Comparison of ENCODE assay signal across 16 mouse cellular contexts in the genomic region with DNA sequence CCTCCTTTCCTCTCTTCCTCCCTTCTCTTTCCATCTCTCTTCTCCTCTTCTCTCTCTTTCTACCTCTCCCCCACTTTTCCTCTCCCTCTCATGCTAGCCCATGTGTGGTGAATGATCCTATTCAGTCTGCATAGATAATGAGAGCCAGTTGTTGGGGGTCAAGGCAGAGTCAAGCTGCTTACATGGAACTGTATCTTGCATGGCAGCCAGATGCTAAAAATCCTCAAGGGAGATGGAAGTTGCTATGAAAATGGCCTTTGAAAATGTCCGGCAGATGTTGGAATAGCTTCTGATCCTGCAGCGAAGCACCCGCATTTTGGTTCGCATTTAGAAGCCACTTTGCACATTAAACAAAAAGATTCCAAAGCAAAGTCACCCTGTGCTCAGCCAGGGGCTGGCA.
DNase-seq lines count a peak whose midpoint lies in the region; ATAC-seq and TF ChIP-seq lines count a peak whose summit lies in the region.
"Had no signal": no experiment of that assay in that cellular context is flagged by ENCODE, and none has a peak within 500 bp of the region (broad histone marks: within the 10 kb centered on the region; RNA-seq: fewer than 3 reads in every experiment).

No protein-coding gene starts in this region.

- DNase-seq in midbrain, embryonic 10.5 days (ENCODE audit: low spot score) = no peak
- DNase-seq in embryonic facial prominence, embryonic 14.5 days (ENCODE audit: low spot score) = peak; percentile 85
- peak; percentile 28 for DNase-seq in limb, embryonic 14.5 days (ENCODE audit: low spot score)
- no peak for DNase-seq in kidney, adult 18-20 months
- no peak for DNase-seq in layer of hippocampus, adult 2 months (ENCODE audit: low spot score in 2 of 2)
- no peak for DNase-seq in adrenal gland, postnatal 14 days
- DNase-seq: adrenal gland, postnatal 25 days; cerebellum, adult 8-10 months; gastrocnemius, postnatal 14 days; heart, postnatal 14 days; lung, postnatal 10 days; right cerebral cortex, adult 18-20 months had no signal

- no peaks in the 10 kb centered on the region for H3K4me1 ChIP-seq in midbrain, embryonic 15.5 days
- peaks cover 11% of the 10 kb centered on the region for H3K4me1 ChIP-seq in midbrain, embryonic 10.5 days
- no peaks in the 10 kb centered on the region for H3K4me1 ChIP-seq in embryonic facial prominence, embryonic 14.5 days (ENCODE audit: control insufficient read depth, insufficient read depth, low read length)
- no peaks in the 10 kb centered on the region for H3K4me1 ChIP-seq in limb, embryonic 14.5 days (ENCODE audit: control insufficient read depth, insufficient read depth, low read length)
- H3K4me1 ChIP-seq: kidney, embryonic 15.5 days had no signal

- no peak overlapping the region for H3K27ac ChIP-seq in midbrain, embryonic 15.5 days
- no peak overlapping the region for H3K27ac ChIP-seq in midbrain, embryonic 10.5 days (replicated peaks)
- no peak overlapping the region for H3K27ac ChIP-seq in embryonic facial prominence, embryonic 14.5 days (replicated peaks; ENCODE audit: low read depth, low read length)
- H3K27ac ChIP-seq in limb, embryonic 14.5 days (replicated peaks; ENCODE audit: low read depth, low read length) = no peak overlapping the region
- no peak overlapping the region for H3K27ac ChIP-seq in layer of hippocampus, adult 2 months
- H3K27ac ChIP-seq: kidney, embryonic 15.5 days; limb, embryonic 12.5 days had no signal

- no peak overlapping the region for H3K9ac ChIP-seq in midbrain, embryonic 15.5 days
- H3K9ac ChIP-seq in embryonic facial prominence, embryonic 14.5 days (ENCODE audit: low read depth, low read length) = no peak overlapping the region
- H3K9ac ChIP-seq in limb, embryonic 14.5 days (ENCODE audit: low read depth, low read length, severe bottlenecking) = no peak overlapping the region
- H3K9ac ChIP-seq: kidney, embryonic 15.5 days; limb, embryonic 12.5 days had no signal

- no peak overlapping the region for H3K4me2 ChIP-seq in midbrain, embryonic 15.5 days
- H3K4me2 ChIP-seq in embryonic facial prominence, embryonic 14.5 days (ENCODE audit: low read depth, low read length) = peak overlapping the region; percentile 2; the same call in 1 of the 2 replicates
- no peak overlapping the region for H3K4me2 ChIP-seq in limb, embryonic 14.5 days (replicated peaks; ENCODE audit: low read depth, low read length, severe bottlenecking)
- H3K4me2 ChIP-seq: kidney, embryonic 15.5 days; limb, embryonic 12.5 days had no signal

- H3K27me3 ChIP-seq in midbrain, embryonic 15.5 days (replicated peaks) = no peaks in the 10 kb centered on the region
- H3K27me3 ChIP-seq in midbrain, embryonic 10.5 days (ENCODE audit: low read depth, poor library complexity, severe bottlenecking) = no peaks in the 10 kb centered on the region
- no peaks in the 10 kb centered on the region for H3K27me3 ChIP-seq in embryonic facial prominence, embryonic 14.5 days (replicated peaks; ENCODE audit: control insufficient read depth, insufficient read depth, low read length)
- H3K27me3 ChIP-seq in limb, embryonic 14.5 days (ENCODE audit: control insufficient read depth, insufficient read depth, low read length) = no peaks in the 10 kb centered on the region
- H3K27me3 ChIP-seq: kidney, embryonic 15.5 days; limb, embryonic 12.5 days had no signal

- no peaks in the 10 kb centered on the region for H3K36me3 ChIP-seq in midbrain, embryonic 15.5 days (replicated peaks)
- no peaks in the 10 kb centered on the region for H3K36me3 ChIP-seq in midbrain, embryonic 10.5 days
- H3K36me3 ChIP-seq in embryonic facial prominence, embryonic 14.5 days (ENCODE audit: control insufficient read depth, insufficient read depth, low read length) = no peaks in the 10 kb centered on the region
- no peaks in the 10 kb centered on the region for H3K36me3 ChIP-seq in limb, embryonic 14.5 days (ENCODE audit: control insufficient read depth, insufficient read depth, low read length)
- H3K36me3 ChIP-seq: kidney, embryonic 15.5 days; limb, embryonic 12.5 days had no signal

- H3K9me3 ChIP-seq in midbrain, embryonic 15.5 days = no peaks in the 10 kb centered on the region
- H3K9me3 ChIP-seq in midbrain, embryonic 10.5 days (replicated peaks) = no peaks in the 10 kb centered on the region
- no peaks in the 10 kb centered on the region for H3K9me3 ChIP-seq in embryonic facial prominence, embryonic 14.5 days (ENCODE audit: control insufficient read depth, low read length)
- H3K9me3 ChIP-seq in limb, embryonic 14.5 days (ENCODE audit: control insufficient read depth, low read length) = no peaks in the 10 kb centered on the region
- H3K9me3 ChIP-seq: kidney, embryonic 15.5 days; limb, embryonic 12.5 days had no signal

- no peak for TF ChIP-seq POLR2A in limb, embryonic 14.5 days (IDR thresholded peaks at IDR 0.05; ENCODE audit: borderline replicate concordance, extremely low read depth, insufficient read depth, insufficient read length)

- no peak overlapping the region for H3K4me3 ChIP-seq in midbrain, embryonic 15.5 days
- H3K4me3 ChIP-seq in midbrain, embryonic 10.5 days = no peak overlapping the region
- no peak overlapping the region for H3K4me3 ChIP-seq in embryonic facial prominence, embryonic 14.5 days (ENCODE audit: low read depth, low read length)
- H3K4me3 ChIP-seq in limb, embryonic 14.5 days (replicated peaks; ENCODE audit: low read length) = no peak overlapping the region
- H3K4me3 ChIP-seq in layer of hippocampus, adult 2 months = no peak overlapping the region
- H3K4me3 ChIP-seq: kidney, embryonic 15.5 days; limb, embryonic 12.5 days had no signal

- WGBS in midbrain, embryonic 15.5 days = 25% methylated on average over 4 of the region's 4 CpGs
- WGBS in midbrain, embryonic 10.5 days = 24% methylated on average over 4 of the region's 4 CpGs
- WGBS in embryonic facial prominence, embryonic 14.5 days = 9% methylated on average over 4 of the region's 4 CpGs
- WGBS in limb, embryonic 14.5 days = 22% methylated on average over 4 of the region's 4 CpGs

- TF ChIP-seq CTCF in layer of hippocampus, adult 2 months (conservative IDR thresholded peaks at IDR 0.05) = no peak

- 0 out of 2 replicates have a peak, but pooled peaks have one; percentile 48 for ATAC-seq in midbrain, embryonic 15.5 days (replicated peaks)
- ATAC-seq in embryonic facial prominence, embryonic 14.5 days (ENCODE audit: low read depth) = no peak
- peak; percentile 34; the same call in 1 of the 2 replicates for ATAC-seq in limb, embryonic 14.5 days (ENCODE audit: low FRiP score, low read depth)
- ATAC-seq: activated CD4-positive, CD25-positive, alpha-beta regulatory T cell, adult 4 months had no signal

Comparison
In these comparisons a context has a peak if more than half of its experiments do, and no peak if none do; other contexts are left out.
1. DNase-seq: peak in embryonic facial prominence, embryonic 14.5 days (single experiment) and limb, embryonic 14.5 days (single experiment); none in midbrain, embryonic 10.5 days (single experiment), kidney, adult 18-20 months (single experiment), layer of hippocampus, adult 2 months (0 of 2) and adrenal gland, postnatal 14 days (single experiment).